Mouse (Mus musculus): ENCODE data around the gene Olfr1121. TPM values are rescaled to one million over a fixed set of nuclear protein-coding genes. Genes with fewer than 3 reads are reported as not detected.

Olfr1121 gene
- polyA plus RNA-seq (2017; shearing (Covaris generic)), result under 1 TPM in 1 of 2 experiments, not detected in 1; 0.42 TPM

GRCm38 (mm10) chr2:87369595-87369994, at the start of gene Olfr1121:
Olfr1121 (plus strand) TSS chr2:87369895.

GRCm38 (mm10) chr2:87354515-87354914, 15.2 kb upstream of the Olfr1121 start, which contains the start of gene Olfr1120:
Olfr1120 (plus strand) TSS chr2:87354815.

GRCm38 (mm10) chr2:87385549-87385948, 15.9 kb downstream of the Olfr1121 start, which contains the start of gene Olfr1122:
Olfr1122 (plus strand) TSS chr2:87385849.

DNA sequence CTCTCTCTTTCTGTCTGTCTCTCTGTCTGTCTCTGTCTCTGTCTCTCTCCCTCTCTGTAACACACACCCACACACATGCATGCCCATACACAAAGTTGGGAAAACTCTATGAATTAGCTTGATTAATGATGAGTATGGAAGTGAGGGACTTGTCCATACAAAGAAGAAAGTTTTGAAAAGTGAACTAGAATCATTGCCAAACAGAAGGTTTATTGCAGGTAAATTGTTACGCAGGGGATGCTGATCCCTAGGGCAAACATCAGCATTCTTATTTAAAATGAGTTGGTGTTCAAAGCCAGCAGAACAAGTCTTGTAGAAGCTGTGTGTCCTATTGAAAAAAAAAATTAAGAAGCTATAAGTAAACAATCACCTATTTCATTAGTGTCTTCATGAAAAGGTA, 46.6 kb downstream of the Olfr1121 start, which contains the start of gene Olfr1123:
TSS of gene Olfr1123 (plus strand) at position 301 of the 400 bp plus-strand sequence.

Other genes with a start within 250 kb of the Olfr1121 start
- not detected for gene Olfr1110, start 229.6 kb upstream of the Olfr1121 start, polyA plus RNA-seq (2017; shearing (Covaris generic))
- not detected for gene Olfr1111, start 217.3 kb upstream of the Olfr1121 start, polyA plus RNA-seq (2017; shearing (Covaris generic))
- not detected for gene Olfr1112, start 182.1 kb upstream of the Olfr1121 start, polyA plus RNA-seq (2017; shearing (Covaris generic))
- not detected for gene Olfr1113, start 160.9 kb upstream of the Olfr1121 start, polyA plus RNA-seq (2017; shearing (Covaris generic))
- gene Olfr1115, start 121.9 kb upstream of the Olfr1121 start, polyA plus RNA-seq (2017; shearing (Covaris generic)), result not detected
- under 1 TPM; 0.06 to 0.15 TPM for gene Olfr1116, start 102.4 kb upstream of the Olfr1121 start, polyA plus RNA-seq (2017; shearing (Covaris generic))
- gene Olfr1118, start 62.3 kb upstream of the Olfr1121 start, polyA plus RNA-seq (2017; shearing (Covaris generic)), result not detected
- under 1 TPM; 0.11 to 0.24 TPM for gene Olfr1120, start 15.1 kb upstream of the Olfr1121 start, polyA plus RNA-seq (2017; shearing (Covaris generic))
- gene Olfr1122, start 16.0 kb downstream of the Olfr1121 start, polyA plus RNA-seq (2017; shearing (Covaris generic)), result 1 to 10 TPM in 1 of 2 experiments, under 1 TPM in 1; 0.41 to 1.8 TPM
- not detected for gene Olfr1123, start 46.7 kb downstream of the Olfr1121 start, polyA plus RNA-seq (2017; shearing (Covaris generic))
- gene Olfr1124, start 60.4 kb downstream of the Olfr1121 start, polyA plus RNA-seq (2017; shearing (Covaris generic)), result under 1 TPM; 0.31 to 0.48 TPM
- gene Olfr1126, start 84.1 kb downstream of the Olfr1121 start, polyA plus RNA-seq (2017; shearing (Covaris generic)), result not detected
- under 1 TPM in 1 of 2 experiments, not detected in 1; 0.72 TPM for gene Pramel7, start 127.2 kb downstream of the Olfr1121 start, polyA plus RNA-seq (2017; shearing (Covaris generic))
- under 1 TPM in 1 of 2 experiments, not detected in 1; 0.24 TPM for gene Pramel6, start 136.7 kb downstream of the Olfr1121 start, polyA plus RNA-seq (2017; shearing (Covaris generic))
- gene Olfr153, start 161.9 kb downstream of the Olfr1121 start, polyA plus RNA-seq (2017; shearing (Covaris generic)), result not detected
- gene Olfr1128, start 175.6 kb downstream of the Olfr1121 start, polyA plus RNA-seq (2017; shearing (Covaris generic)), result 1 to 10 TPM in 1 of 2 experiments, not detected in 1; 1.3 TPM
- not detected for gene Olfr1129, start 204.0 kb downstream of the Olfr1121 start, polyA plus RNA-seq (2017; shearing (Covaris generic))
- not detected for gene Olfr1130, start 236.3 kb downstream of the Olfr1121 start, polyA plus RNA-seq (2017; shearing (Covaris generic))

Data from inflammation-experienced regulatory T-cells (primary cell).